Mouse (Mus musculus) splenic B cell, adult 2 months (primary cell): Measurements from ENCODE around the gene Fxyd1.

Source experiments
- DNase-seq: peaks from one replicate; pipeline ENCODE4 v3.0.0-alpha.2; 2011; ENCODE audit warnings: low read depth, low spot score
- H3K27me3 ChIP-seq: 2 replicates; pipeline ENCODE4 v1.6.1; 2012; ENCODE audit warnings: mild to moderate bottlenecking, low read length, moderate library complexity, mixed read lengths; ENCODE audit not compliant: control insufficient read depth, poor library complexity, insufficient read depth, severe bottlenecking
- H3K36me3 ChIP-seq: 2 replicates; pipeline ENCODE4 v1.6.1; 2012; ENCODE audit warnings: mild to moderate bottlenecking, low read length, moderate library complexity, mixed read lengths; ENCODE audit not compliant: control insufficient read depth, poor library complexity, insufficient read depth, severe bottlenecking

Gene Fxyd1

GRCm38 (mm10) chr7:31051321-31052021 is 5.5 kb downstream of the Fxyd1 start, which contains the start of gene Fxyd7:
Fxyd7 (minus strand) TSS chr7:31051467.
- Histone ChIP-seq H3K36me3 (no peaks in the 10 kb centered on the region), H3K27me3 (no peaks in the 10 kb centered on the region)
- no peak for DNase-seq

- peak; percentile 34 for DNase-seq
- Histone ChIP-seq H3K36me3 (no peaks in the 10 kb centered on the region), H3K27me3 (no peaks in the 10 kb centered on the region)
These were observed 6.1 kb downstream of the Fxyd1 start for GRCm38 (mm10) chr7:31050921-31051320.

- no peaks in the 10 kb centered on the region for H3K27me3 ChIP-seq
- no peak for DNase-seq
- H3K36me3 ChIP-seq: no peaks in the 10 kb centered on the region
These were observed 6.5 kb downstream of the Fxyd1 start for GRCm38 (mm10) chr7:31050487-31050886.

- no peaks in the 10 kb centered on the region for H3K27me3 ChIP-seq
- H3K36me3 ChIP-seq: no peaks in the 10 kb centered on the region
- no peak for DNase-seq
These were observed 7.1 kb downstream of the Fxyd1 start for GRCm38 (mm10) chr7:31049846-31050281.

- Histone ChIP-seq H3K27me3 (no peaks in the 10 kb centered on the region), H3K36me3 (no peaks in the 10 kb centered on the region)
- no peak for DNase-seq
These were observed 7.7 kb downstream of the Fxyd1 start for GRCm38 (mm10) chr7:31049135-31049845.

GRCm38 (mm10) chr7:31042431-31042910 is 14.5 kb downstream of the Fxyd1 start, which contains the start of gene Fxyd5:
Fxyd5 (minus strand) TSS chr7:31042481.
- no peak for DNase-seq
- Histone ChIP-seq H3K27me3 (no peaks in the 10 kb centered on the region), H3K36me3 (0 out of 2 replicates have a peak, but pooled peaks cover 2% of the 10 kb centered on the region)

- Histone ChIP-seq H3K27me3 (no peaks in the 10 kb centered on the region), H3K36me3 (peaks cover 2% of the 10 kb centered on the region; the same call in 1 of the 2 replicates)
- DNase-seq: peak; percentile 65
These were observed 15.2 kb downstream of the Fxyd1 start for GRCm38 (mm10) chr7:31041662-31042315.

GRCm38 (mm10) chr7:31041023-31041407 is 16.0 kb downstream of the Fxyd1 start:
- no peaks in the 10 kb centered on the region for H3K27me3 ChIP-seq
- H3K36me3 ChIP-seq: peaks cover 2% of the 10 kb centered on the region; the same call in 1 of the 2 replicates
- DNase-seq: no peak

GRCm38 (mm10) chr7:31040281-31041022 is 16.5 kb downstream of the Fxyd1 start:
- DNase-seq: no peak
- Histone ChIP-seq H3K36me3 (peaks cover 2% of the 10 kb centered on the region; the same call in 1 of the 2 replicates), H3K27me3 (no peaks in the 10 kb centered on the region)

- no peak for DNase-seq
- H3K27me3 ChIP-seq: no peaks in the 10 kb centered on the region
- H3K36me3 ChIP-seq: peaks cover 2% of the 10 kb centered on the region; the same call in 1 of the 2 replicates
These were observed 18.0 kb downstream of the Fxyd1 start for GRCm38 (mm10) chr7:31039011-31039410.

GRCm38 (mm10) chr7:31037675-31038074 is 19.3 kb downstream of the Fxyd1 start:
- H3K27me3 ChIP-seq: no peaks in the 10 kb centered on the region
- H3K36me3 ChIP-seq: peaks cover 2% of the 10 kb centered on the region; the same call in 1 of the 2 replicates
- no peak for DNase-seq

- peaks cover 2% of the 10 kb centered on the region; the same call in 1 of the 2 replicates for H3K36me3 ChIP-seq
- peak; percentile 36 for DNase-seq
- H3K27me3 ChIP-seq: no peaks in the 10 kb centered on the region
These were observed 20.1 kb downstream of the Fxyd1 start for GRCm38 (mm10) chr7:31036917-31037316.

- Histone ChIP-seq H3K27me3 (no peaks in the 10 kb centered on the region), H3K36me3 (peaks cover 2% of the 10 kb centered on the region; the same call in 1 of the 2 replicates)
- DNase-seq: peak; percentile 49
These were observed 21.7 kb downstream of the Fxyd1 start for GRCm38 (mm10) chr7:31035291-31035690.

GRCm38 (mm10) chr7:31034789-31035188 is 22.2 kb downstream of the Fxyd1 start:
- peak; percentile 54 for DNase-seq
- Histone ChIP-seq H3K36me3 (peaks cover 2% of the 10 kb centered on the region; the same call in 1 of the 2 replicates), H3K27me3 (no peaks in the 10 kb centered on the region)
